Mouse (Mus musculus): ENCODE results near the gene Fam166a. TPM values are rescaled to one million over a fixed set of nuclear protein-coding genes. Genes with fewer than 3 reads are reported as not detected.
A peak's percentile ranks its signal among the peaks of the same experiment; 100 is the strongest.

Fam166a gene
- polyA plus RNA-seq, 1 experiment from 2014 or later, result 0.78 TPM

GRCm38 (mm10) chr2:25234551-25235220, 16.1 kb downstream of the Fam166a start:
- H3K9me3 ChIP-seq (ENCODE audit: control insufficient read depth), result no peaks in the 10 kb centered on the region
- peak overlapping the region; percentile 90 for H3K27ac ChIP-seq (ENCODE audit: low read depth, low read length)
- H3K36me3 ChIP-seq (ENCODE audit: control insufficient read depth, insufficient read depth), result no peaks in the 10 kb centered on the region
- 39% methylated on average over 5 of the region's 5 CpGs for WGBS
- H3K4me3 ChIP-seq (ENCODE audit: low read depth, low read length), result no peak overlapping the region
- H3K4me1 ChIP-seq (replicated peaks; ENCODE audit: control insufficient read depth, insufficient read depth, low read length), result peaks cover 9% of the 10 kb centered on the region
- H3K4me2 ChIP-seq (replicated peaks; ENCODE audit: low read depth), result peak overlapping the region; percentile 51
- ATAC-seq, result peak; percentile 83
- H3K27me3 ChIP-seq (replicated peaks; ENCODE audit: control insufficient read depth, insufficient read depth, low read length), result no peaks in the 10 kb centered on the region
- TF ChIP-seq CTCF (IDR thresholded peaks at IDR 0.05; ENCODE audit: low read depth), result no peak
- no peak overlapping the region; the same call in 1 of the 2 replicates for H3K9ac ChIP-seq (ENCODE audit: low read depth, low read length)

- Histone ChIP-seq H3K36me3 (ENCODE audit: control insufficient read depth, insufficient read depth) (no peaks in the 10 kb centered on the region), H3K4me2 (replicated peaks; ENCODE audit: low read depth) (no peak within 1 kb of the TSS), H3K9me3 (ENCODE audit: control insufficient read depth) (no peaks in the 10 kb centered on the region), H3K27me3 (replicated peaks; ENCODE audit: control insufficient read depth, insufficient read depth, low read length) (no peaks in the 10 kb centered on the region), H3K9ac (ENCODE audit: low read depth, low read length) (no peak within 1 kb of the TSS), H3K4me3 (ENCODE audit: low read depth, low read length) (no peak within 1 kb of the TSS), H3K4me1 (replicated peaks; ENCODE audit: control insufficient read depth, insufficient read depth, low read length) (peaks cover 15% of the 10 kb centered on the region), H3K27ac (ENCODE audit: low read depth, low read length) (peak within 1 kb of the TSS; percentile 90)
- ATAC-seq, result no peak
- WGBS, result 39% methylated on average over 8 of the region's 8 CpGs
- no peak for TF ChIP-seq CTCF (IDR thresholded peaks at IDR 0.05; ENCODE audit: low read depth)
These were observed 18.1 kb downstream of the Fam166a start, which contains the start of gene Rnf224 for GRCm38 (mm10) chr2:25236614-25237013. TSS of gene Rnf224 (minus strand) at chr2:25236787.

GRCm38 (mm10) chr2:25237522-25237921, 19.0 kb downstream of the Fam166a start:
- Histone ChIP-seq H3K4me2 (replicated peaks; ENCODE audit: low read depth) (no peak overlapping the region), H3K27ac (ENCODE audit: low read depth, low read length) (peak overlapping the region; percentile 28; the same call in 1 of the 2 replicates), H3K27me3 (replicated peaks; ENCODE audit: control insufficient read depth, insufficient read depth, low read length) (0 out of 2 replicates have a peak, but pooled peaks cover 3% of the 10 kb centered on the region), H3K9ac (ENCODE audit: low read depth, low read length) (no peak overlapping the region), H3K4me1 (replicated peaks; ENCODE audit: control insufficient read depth, insufficient read depth, low read length) (peaks cover 18% of the 10 kb centered on the region), H3K9me3 (ENCODE audit: control insufficient read depth) (no peaks in the 10 kb centered on the region), H3K36me3 (ENCODE audit: control insufficient read depth, insufficient read depth) (no peaks in the 10 kb centered on the region), H3K4me3 (ENCODE audit: low read depth, low read length) (no peak overlapping the region)
- ATAC-seq, result no peak
- 33% methylated on average over 4 of the region's 4 CpGs for WGBS
- no peak for TF ChIP-seq CTCF (IDR thresholded peaks at IDR 0.05; ENCODE audit: low read depth)

- H3K4me3 ChIP-seq (ENCODE audit: low read depth, low read length), result no peak overlapping the region
- ATAC-seq, result no peak
- H3K9ac ChIP-seq (ENCODE audit: low read depth, low read length), result no peak overlapping the region
- 0 out of 2 replicates have a peak, but pooled peaks cover 3% of the 10 kb centered on the region for H3K27me3 ChIP-seq (replicated peaks; ENCODE audit: control insufficient read depth, insufficient read depth, low read length)
- no peak for TF ChIP-seq CTCF (IDR thresholded peaks at IDR 0.05; ENCODE audit: low read depth)
- H3K4me2 ChIP-seq (replicated peaks; ENCODE audit: low read depth), result no peak overlapping the region
- peak overlapping the region; percentile 28; the same call in 1 of the 2 replicates for H3K27ac ChIP-seq (ENCODE audit: low read depth, low read length)
- no peaks in the 10 kb centered on the region for H3K9me3 ChIP-seq (ENCODE audit: control insufficient read depth)
- peaks cover 18% of the 10 kb centered on the region for H3K4me1 ChIP-seq (replicated peaks; ENCODE audit: control insufficient read depth, insufficient read depth, low read length)
- H3K36me3 ChIP-seq (ENCODE audit: control insufficient read depth, insufficient read depth), result no peaks in the 10 kb centered on the region
These were observed 19.6 kb downstream of the Fam166a start for GRCm38 (mm10) chr2:25238106-25238505.

GRCm38 (mm10) chr2:25239766-25240165, 21.2 kb downstream of the Fam166a start:
- H3K9me3 ChIP-seq (ENCODE audit: control insufficient read depth), result no peaks in the 10 kb centered on the region
- peaks cover 15% of the 10 kb centered on the region for H3K4me1 ChIP-seq (replicated peaks; ENCODE audit: control insufficient read depth, insufficient read depth, low read length)
- no peak overlapping the region for H3K9ac ChIP-seq (ENCODE audit: low read depth, low read length)
- 60% methylated on average over 3 of the region's 3 CpGs for WGBS
- H3K27me3 ChIP-seq (replicated peaks; ENCODE audit: control insufficient read depth, insufficient read depth, low read length), result 0 out of 2 replicates have a peak, but pooled peaks cover 3% of the 10 kb centered on the region
- no peaks in the 10 kb centered on the region for H3K36me3 ChIP-seq (ENCODE audit: control insufficient read depth, insufficient read depth)
- H3K4me3 ChIP-seq (ENCODE audit: low read depth, low read length), result no peak overlapping the region
- ATAC-seq, result no peak
- no peak for TF ChIP-seq CTCF (IDR thresholded peaks at IDR 0.05; ENCODE audit: low read depth)
- no peak overlapping the region for H3K27ac ChIP-seq (ENCODE audit: low read depth, low read length)
- peak overlapping the region; percentile 30 for H3K4me2 ChIP-seq (replicated peaks; ENCODE audit: low read depth)

GRCm38 (mm10) chr2:25240310-25240709, 21.8 kb downstream of the Fam166a start:
- H3K27ac ChIP-seq (ENCODE audit: low read depth, low read length), result peak overlapping the region; percentile 55
- WGBS, result 53% methylated on average over 8 of the region's 8 CpGs
- H3K27me3 ChIP-seq (replicated peaks; ENCODE audit: control insufficient read depth, insufficient read depth, low read length), result 0 out of 2 replicates have a peak, but pooled peaks cover 3% of the 10 kb centered on the region
- H3K36me3 ChIP-seq (ENCODE audit: control insufficient read depth, insufficient read depth), result no peaks in the 10 kb centered on the region
- ATAC-seq, result no peak
- no peaks in the 10 kb centered on the region for H3K9me3 ChIP-seq (ENCODE audit: control insufficient read depth)
- H3K9ac ChIP-seq (ENCODE audit: low read depth, low read length), result peak overlapping the region; percentile 13; the same call in 1 of the 2 replicates
- H3K4me1 ChIP-seq (replicated peaks; ENCODE audit: control insufficient read depth, insufficient read depth, low read length), result peaks cover 12% of the 10 kb centered on the region
- no peak overlapping the region for H3K4me3 ChIP-seq (ENCODE audit: low read depth, low read length)
- no peak for TF ChIP-seq CTCF (IDR thresholded peaks at IDR 0.05; ENCODE audit: low read depth)
- peak overlapping the region; percentile 93 for H3K4me2 ChIP-seq (replicated peaks; ENCODE audit: low read depth)
